Mouse (Mus musculus): ENCODE results near the gene Mettl16.
"Not testable (repeated sequence)": the region's sequence is repeated elsewhere in the genome, so short reads cannot be mapped to it uniquely, and the experiment has no call there.

Gene Mettl16

DNA sequence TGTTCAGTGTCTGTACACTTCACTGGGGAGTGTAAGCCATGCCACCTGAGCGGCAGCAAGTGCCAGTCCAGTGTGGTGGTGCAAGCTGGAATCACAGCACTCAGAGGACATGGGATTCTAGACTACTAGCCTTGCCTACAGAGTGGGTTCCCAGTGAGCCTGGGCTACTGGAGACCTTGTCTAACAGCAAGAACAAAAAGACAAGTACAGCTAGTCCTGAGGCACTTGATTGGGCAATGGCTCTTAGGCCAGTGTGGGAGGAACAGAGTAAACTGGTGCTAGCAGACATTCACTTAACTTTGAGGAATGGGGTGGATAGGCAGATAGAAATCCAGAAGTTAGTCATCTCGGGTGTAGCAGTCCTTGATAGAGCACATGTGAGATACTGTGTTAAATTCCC is 1.8 kb downstream of the Mettl16 start:
- DNase-seq (ENCODE audit: low read depth, low spot score): no peak

GRCm38 (mm10) chr11:74792874-74793273 is 22.2 kb downstream of the Mettl16 start:
- no peak for DNase-seq (ENCODE audit: low read depth, low spot score)

DNA sequence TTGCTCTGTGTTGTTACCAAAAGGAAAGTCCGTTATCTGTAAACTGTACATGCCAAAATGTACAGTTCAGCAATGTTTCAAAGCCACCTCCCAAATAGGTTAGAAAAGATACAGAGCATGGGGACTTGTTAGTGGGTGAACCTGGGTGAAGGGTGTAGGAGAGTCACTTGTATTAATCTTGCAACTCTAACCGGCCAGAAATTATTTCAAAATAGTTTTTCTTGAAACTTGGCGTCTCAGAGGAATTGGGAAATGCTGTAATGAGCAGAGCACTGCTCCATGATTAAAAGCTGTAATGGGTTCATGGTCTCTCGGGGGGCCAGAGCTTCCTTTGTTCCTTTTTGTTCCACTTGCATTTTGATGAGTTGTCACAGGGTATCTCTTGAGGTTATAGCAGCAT is 30.0 kb downstream of the Mettl16 start:
- DNase-seq (ENCODE audit: low read depth, low spot score): no peak

- DNase-seq (ENCODE audit: low read depth, low spot score): no peak
These were observed 33.5 kb downstream of the Mettl16 start for GRCm38 (mm10) chr11:74804081-74804627.

- no peak for DNase-seq (ENCODE audit: low read depth, low spot score)
These were observed 36.7 kb downstream of the Mettl16 start for GRCm38 (mm10) chr11:74807246-74807882.

DNA sequence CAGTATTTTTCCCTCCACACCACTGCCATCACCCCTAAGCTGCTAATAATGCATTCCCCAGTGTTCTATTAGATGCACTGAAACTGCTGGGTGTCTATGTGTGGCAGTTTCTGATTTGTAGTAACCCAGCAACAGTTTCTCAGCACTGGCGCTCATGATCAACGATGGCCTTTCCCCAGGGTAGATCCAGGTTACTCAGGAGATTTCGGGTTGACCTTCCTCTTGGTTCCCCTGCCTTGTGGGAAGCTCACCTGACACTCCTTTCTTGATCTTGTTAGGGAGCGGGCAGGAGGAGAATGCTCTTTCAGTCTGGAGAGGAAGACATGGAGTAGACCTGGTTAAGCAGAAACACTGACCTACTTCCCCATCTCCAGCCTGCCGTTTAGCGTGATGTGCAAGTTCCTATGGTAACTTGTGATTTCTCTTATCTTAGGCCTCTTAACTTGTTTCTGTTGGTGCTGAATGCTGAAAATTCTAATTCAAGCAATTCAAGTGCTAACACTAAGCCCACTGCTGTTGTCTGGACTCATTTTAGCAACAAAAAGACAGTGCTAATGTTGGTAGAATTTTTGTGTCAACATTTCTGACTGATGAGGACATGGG is 37.7 kb downstream of the Mettl16 start:
- no peak for DNase-seq (ENCODE audit: low read depth, low spot score)

DNA sequence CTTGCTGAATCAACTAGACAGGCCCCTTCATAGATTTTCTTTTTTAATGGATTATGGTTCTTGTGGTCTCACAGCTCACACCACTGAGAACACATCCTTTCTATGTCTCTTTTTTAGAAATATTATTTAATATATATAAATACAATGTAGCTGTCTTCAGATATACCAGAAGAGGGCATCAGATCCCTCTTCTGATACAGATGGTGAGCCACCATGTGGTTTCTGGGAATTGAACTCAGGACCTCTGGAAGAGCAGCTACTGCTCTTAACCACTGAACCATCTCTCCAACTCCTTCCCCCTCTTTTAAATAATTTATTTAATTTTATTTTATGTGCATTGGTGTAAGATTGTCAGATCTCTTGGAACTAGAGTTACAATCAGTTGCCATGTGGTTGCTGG is 39.5 kb downstream of the Mettl16 start:
- no peak for DNase-seq (ENCODE audit: low read depth, low spot score)

- not testable (repeated sequence) for DNase-seq (ENCODE audit: low read depth, low spot score)
These were observed 40.4 kb downstream of the Mettl16 start for GRCm38 (mm10) chr11:74811027-74811426.

- DNase-seq (ENCODE audit: low read depth, low spot score): no peak
These were observed 40.9 kb downstream of the Mettl16 start for GRCm38 (mm10) chr11:74811538-74811937.

DNA sequence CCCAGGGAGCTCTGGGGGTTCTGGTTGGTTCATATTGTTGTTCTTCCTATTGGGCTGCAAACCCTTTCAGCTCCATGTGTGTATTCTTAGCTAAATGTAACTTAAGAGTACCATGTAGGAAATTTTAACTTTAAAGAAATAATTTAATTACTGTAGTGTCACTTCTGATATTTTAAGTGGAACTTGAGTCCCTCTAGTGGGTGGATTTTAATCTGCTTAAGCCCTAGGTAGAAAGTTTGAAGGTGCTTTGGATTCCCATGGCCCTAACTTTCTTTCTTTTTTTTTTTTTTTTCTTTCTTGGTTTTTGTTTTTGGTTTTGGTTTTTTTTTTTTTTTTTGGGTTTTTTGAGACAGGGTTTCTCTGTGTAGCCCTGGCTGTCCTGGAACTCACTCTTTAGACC is 45.2 kb downstream of the Mettl16 start:
- no peak for DNase-seq (ENCODE audit: low read depth, low spot score)

DNA sequence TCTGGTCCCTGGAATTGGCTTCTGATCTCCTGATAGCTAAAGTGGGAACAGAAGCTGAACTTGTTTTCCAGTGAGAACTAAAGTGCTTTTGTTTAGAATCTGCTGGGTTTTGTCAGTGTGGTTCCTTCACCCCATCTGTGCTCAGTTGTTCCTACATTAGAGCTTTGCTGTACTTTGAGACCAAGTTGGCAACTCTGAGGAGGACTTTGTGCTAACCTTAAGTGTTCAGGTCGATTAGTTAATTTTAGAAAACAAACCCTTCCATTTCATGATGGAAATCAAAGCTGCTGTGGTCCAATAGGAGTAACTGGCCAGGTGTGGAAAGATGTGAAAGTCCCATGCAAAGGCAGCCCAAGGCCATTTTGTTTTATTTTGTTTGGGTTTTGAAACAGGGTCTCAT is 50.3 kb downstream of the Mettl16 start:
- DNase-seq (ENCODE audit: low read depth, low spot score): no peak

GRCm38 (mm10) chr11:74821463-74821862 is 50.8 kb downstream of the Mettl16 start:
- no peak for DNase-seq (ENCODE audit: low read depth, low spot score)

DNA sequence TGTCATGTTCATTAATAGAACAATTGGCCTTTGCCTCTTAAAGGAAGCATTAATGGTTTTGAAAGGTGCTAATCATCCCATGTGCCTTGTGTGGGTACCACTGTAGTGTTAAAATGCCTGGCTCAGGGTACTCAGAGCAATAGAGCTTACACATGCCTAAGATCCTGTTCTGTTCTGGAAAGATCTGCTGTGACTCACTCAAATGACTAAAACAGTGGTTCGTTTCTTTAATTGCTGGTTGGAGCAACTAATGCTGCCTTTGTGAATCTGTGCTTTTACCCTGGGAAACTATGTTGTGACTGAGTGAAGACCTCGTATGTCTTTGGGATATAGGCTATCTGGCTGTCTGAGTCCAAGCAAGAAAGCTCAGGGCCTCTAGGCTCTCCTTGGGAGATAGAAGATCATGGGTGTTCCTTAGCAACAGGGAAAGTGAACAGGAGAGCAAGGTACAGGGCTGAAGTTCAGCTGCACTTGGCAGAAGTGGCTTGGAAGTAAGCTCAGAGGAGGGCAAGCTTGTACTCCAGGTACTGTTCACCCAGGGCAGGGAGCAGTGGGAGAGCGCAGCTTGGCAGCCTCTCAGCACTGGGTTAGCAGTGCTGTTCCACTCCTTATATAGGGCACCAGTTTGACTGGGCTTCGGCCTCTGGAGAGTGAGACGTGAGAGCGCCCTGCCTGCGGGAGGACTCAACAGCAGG is 52.3 kb downstream of the Mettl16 start:
- no peak for DNase-seq (ENCODE audit: low read depth, low spot score)

DNA sequence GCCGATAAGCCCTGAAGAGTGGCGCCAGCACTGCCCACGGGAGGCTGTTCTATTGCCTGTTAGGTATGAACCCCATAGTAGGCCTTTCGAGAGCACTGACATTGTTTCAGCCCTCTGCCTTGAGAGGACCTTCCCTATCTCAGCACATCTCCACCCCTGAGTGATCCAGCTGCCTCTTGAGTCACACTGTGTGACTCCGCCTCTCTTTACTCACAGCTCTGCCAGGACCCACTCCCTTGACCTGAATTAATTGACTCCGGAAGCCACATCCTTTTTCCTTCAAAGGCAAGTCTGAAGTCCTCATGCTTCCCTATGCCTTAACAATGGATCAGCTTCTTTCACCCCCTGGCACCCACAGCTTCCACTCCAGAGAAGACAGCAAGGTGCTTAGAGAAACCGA is 55.5 kb downstream of the Mettl16 start:
- no peak for DNase-seq (ENCODE audit: low read depth, low spot score)

DNA sequence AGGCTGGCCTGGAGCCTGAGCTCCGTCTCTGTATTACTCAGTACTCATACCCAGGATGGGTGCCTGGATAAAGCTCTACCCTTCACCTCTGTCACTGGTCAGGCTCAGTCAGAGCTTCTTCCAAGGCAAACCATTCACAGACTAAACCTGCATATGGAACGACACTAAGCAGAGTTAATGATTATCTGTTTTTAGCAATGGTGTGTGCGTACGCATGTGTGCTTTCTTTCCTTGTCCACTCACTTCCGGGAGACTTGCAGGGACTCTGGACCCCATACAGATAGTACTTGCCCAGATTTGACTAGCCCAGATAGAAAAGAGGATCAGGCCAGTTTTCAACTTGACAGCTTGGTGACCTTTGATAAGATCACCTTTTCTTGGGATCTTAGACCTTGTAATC is 56.1 kb downstream of the Mettl16 start:
- DNase-seq (ENCODE audit: low read depth, low spot score): no peak

- no peak for DNase-seq (ENCODE audit: low read depth, low spot score)
These were observed 57.3 kb downstream of the Mettl16 start for GRCm38 (mm10) chr11:74827791-74828403.

GRCm38 (mm10) chr11:74828404-74828931 is 57.8 kb downstream of the Mettl16 start:
- DNase-seq (ENCODE audit: low read depth, low spot score): no peak

DNA sequence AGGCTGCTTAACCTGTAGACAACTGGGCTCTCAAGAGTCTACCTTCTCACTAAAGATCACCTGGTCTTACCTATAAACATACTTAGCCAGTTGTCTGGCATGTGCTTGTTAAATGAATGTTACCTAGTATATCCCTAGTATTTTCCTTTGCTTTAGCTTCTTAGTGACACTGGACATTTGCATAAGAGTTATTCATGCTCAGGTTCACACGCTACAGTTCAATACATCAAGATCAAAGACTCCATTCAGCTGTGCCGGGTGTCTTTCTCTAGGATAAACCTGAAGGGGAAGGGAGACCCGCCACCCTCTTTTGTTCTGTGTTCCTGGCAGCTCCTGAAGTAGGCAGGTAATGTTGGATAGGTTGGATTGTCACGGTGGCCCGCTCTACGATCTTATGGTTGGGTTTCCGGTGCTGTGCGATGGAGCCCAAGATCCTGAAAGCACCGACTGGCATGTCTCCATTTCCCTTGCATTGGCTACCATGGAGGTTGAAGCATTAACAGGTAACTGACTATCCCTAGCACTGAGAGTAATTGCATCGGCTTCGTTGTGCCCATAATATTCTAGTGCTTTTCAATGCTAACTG is 58.4 kb downstream of the Mettl16 start:
- no peak for DNase-seq (ENCODE audit: low read depth, low spot score)

DNA sequence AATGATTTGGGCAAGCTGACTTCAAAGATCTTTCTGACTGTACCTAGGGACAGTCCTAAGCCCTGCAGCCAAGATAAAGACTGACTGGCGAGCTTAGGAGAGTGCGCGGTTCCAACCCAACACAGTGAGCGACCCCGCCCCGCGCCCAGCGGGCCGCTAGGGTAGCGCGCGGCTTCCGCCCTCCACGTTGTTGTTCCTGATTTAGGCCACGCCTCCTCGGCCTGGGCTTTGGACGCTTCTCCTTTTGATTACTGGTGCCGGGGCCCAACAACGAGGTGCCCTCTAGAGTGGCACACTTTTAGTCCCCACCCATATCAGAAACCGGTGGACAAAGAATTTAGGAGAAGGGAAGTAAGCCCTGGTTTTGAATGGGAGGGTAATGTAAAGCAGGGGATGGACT is 59.2 kb downstream of the Mettl16 start:
- DNase-seq (ENCODE audit: low read depth, low spot score): peak; percentile 76

DNA sequence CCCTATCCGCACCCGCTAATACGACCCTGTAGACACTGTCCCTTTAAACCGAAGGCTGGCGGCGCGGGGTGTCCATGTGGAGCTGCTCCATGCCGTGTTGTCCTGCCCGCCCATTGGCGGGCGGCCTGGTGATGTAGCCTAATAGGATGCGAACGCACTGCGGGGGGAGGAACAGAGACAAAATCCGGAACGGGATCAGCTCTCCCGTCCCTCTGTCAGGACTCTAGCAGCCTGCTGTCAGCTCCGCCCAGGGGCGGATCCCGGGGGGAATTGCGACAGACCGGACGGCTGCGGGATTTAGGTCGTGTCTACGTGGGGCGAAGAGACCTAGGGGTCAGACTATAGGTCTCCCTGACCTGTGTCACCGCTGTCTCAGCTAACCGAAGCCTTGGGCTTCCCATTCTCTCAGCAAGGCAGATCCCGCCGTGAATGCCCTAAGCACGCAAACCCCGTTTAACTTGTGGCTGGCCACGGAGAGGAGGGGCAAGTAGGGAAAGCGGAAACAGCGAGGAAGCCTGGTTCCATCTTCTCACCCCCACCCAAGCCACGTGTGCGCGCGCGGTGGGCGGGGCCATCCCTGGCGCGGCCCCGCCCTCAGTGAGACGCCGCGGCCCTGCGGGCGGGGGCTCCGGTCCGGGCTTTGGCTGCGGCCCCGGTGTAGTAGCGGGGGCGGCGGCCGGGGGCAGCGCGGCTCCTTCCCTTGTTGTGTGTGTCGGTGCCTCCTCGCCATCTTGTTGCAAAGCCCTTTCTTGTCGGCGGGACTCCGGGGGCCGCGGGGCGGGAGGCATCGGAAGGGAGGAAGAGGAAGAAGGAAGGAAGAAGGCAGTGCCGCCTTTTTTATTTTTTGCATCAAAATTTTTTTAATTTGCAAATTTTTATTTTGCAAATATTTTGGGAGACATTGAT is 59.9 kb downstream of the Mettl16 start, which contains the start of gene Mnt:
Gene Mnt (plus strand): TSS at position 665 of the 906 bp plus-strand sequence.
- peak; percentile 99 for DNase-seq (ENCODE audit: low read depth, low spot score)

DNA sequence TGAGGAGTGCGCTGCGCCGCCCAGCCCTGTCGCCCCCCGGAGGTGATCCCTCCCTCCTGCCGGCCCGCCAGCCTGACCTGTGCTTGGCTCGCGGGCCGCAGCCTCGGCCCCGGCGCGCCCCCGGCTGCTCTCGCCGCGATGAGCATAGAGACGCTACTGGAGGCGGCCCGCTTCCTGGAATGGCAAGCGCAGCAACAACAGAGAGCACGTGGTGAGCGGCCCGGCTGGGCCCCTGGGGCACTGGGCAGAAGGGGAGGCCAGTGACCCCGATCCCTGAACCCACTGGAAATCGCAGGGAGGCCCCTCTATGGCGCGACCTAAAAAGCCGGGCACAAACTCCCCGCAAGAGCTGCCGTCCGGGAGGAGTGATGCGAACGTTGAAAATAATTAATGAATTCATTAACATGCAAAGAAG is 60.6 kb downstream of the Mettl16 start:
- no peak for DNase-seq (ENCODE audit: low read depth, low spot score)
